Mouse (Mus musculus): ENCODE data around the gene Col25a1. TPM values are rescaled to one million over a fixed set of nuclear protein-coding genes. Genes with fewer than 3 reads are reported as not detected.

The Col25a1 gene
- total and polyA plus RNA-seq, 2 experiments from 2014 or later: 4.2 to 15.7 TPM

- no peak for TF ChIP-seq CTCF (IDR thresholded peaks at IDR 0.05; ENCODE audit: low read depth)
- DNase-seq (ENCODE audit: low spot score): peak; percentile 24
- Histone ChIP-seq H3K4me2 (ENCODE audit: low read depth, low read length) (no peak overlapping the region), H3K4me3 (ENCODE audit: low read length) (no peak overlapping the region), H3K27ac (no peak overlapping the region), H3K9ac (replicated peaks; ENCODE audit: low read length) (no peak overlapping the region), H3K4me1 (ENCODE audit: insufficient read depth, low read length) (no peaks in the 10 kb centered on the region), H3K36me3 (ENCODE audit: insufficient read depth, low read length) (no peaks in the 10 kb centered on the region), H3K9me3 (ENCODE audit: low read length) (no peaks in the 10 kb centered on the region), H3K27me3 (ENCODE audit: insufficient read depth, low read length) (no peaks in the 10 kb centered on the region)
- no peak for ATAC-seq
- whole genome bisulfite sequencing: 53% methylated on average over 7 of the region's 7 CpGs
Observed at GRCm38 (mm10) chr3:130449864-130450263, 318.6 kb downstream of the Col25a1 start.

GRCm38 (mm10) chr3:130465371-130465770 lies 334.1 kb downstream of the Col25a1 start:
- H3K36me3 ChIP-seq (ENCODE audit: insufficient read depth, low read length): no peaks in the 10 kb centered on the region
- no peak for DNase-seq (ENCODE audit: low spot score)

GRCm38 (mm10) chr3:130473211-130473768 lies 342.0 kb downstream of the Col25a1 start:
- Histone ChIP-seq H3K4me3 (ENCODE audit: low read length) (no peak overlapping the region), H3K4me2 (ENCODE audit: low read depth, low read length) (no peak overlapping the region), H3K9ac (replicated peaks; ENCODE audit: low read length) (no peak overlapping the region), H3K27ac (no peak overlapping the region), H3K4me1 (ENCODE audit: insufficient read depth, low read length) (no peaks in the 10 kb centered on the region), H3K27me3 (ENCODE audit: insufficient read depth, low read length) (no peaks in the 10 kb centered on the region), H3K9me3 (ENCODE audit: low read length) (no peaks in the 10 kb centered on the region), H3K36me3 (ENCODE audit: insufficient read depth, low read length) (no peaks in the 10 kb centered on the region)
- WGBS: 73% methylated on average over 4 of the region's 4 CpGs
- no peak for ATAC-seq
- no peak for DNase-seq (ENCODE audit: low spot score)
- no peak for TF ChIP-seq CTCF (IDR thresholded peaks at IDR 0.05; ENCODE audit: low read depth)

More at GRCm38 (mm10) chr3:130465371-130465770, 334.1 kb downstream of the Col25a1 start:
- no peaks in the 10 kb centered on the region for H3K27me3 ChIP-seq (ENCODE audit: insufficient read depth, low read length)
- no peaks in the 10 kb centered on the region for H3K4me1 ChIP-seq (ENCODE audit: insufficient read depth, low read length)
- no peak for TF ChIP-seq CTCF (IDR thresholded peaks at IDR 0.05; ENCODE audit: low read depth)
- 88% methylated on average over 5 of the region's 5 CpGs for WGBS
- H3K27ac ChIP-seq: no peak overlapping the region
- H3K4me3 ChIP-seq (ENCODE audit: low read length): no peak overlapping the region
- H3K4me2 ChIP-seq (ENCODE audit: low read depth, low read length): no peak overlapping the region
- H3K9me3 ChIP-seq (ENCODE audit: low read length): peaks cover 3% of the 10 kb centered on the region; the same call in 1 of the 2 replicates
- H3K9ac ChIP-seq (replicated peaks; ENCODE audit: low read length): no peak overlapping the region
- no peak for ATAC-seq

- WGBS: 87% methylated on average over 7 of the region's 7 CpGs
Observed at GRCm38 (mm10) chr3:130473970-130474369, 342.7 kb downstream of the Col25a1 start.

GRCm38 (mm10) chr3:130482513-130482912 lies 351.2 kb downstream of the Col25a1 start:
- no peak for TF ChIP-seq CTCF (IDR thresholded peaks at IDR 0.05; ENCODE audit: low read depth)
- Histone ChIP-seq H3K27ac (no peak overlapping the region), H3K27me3 (ENCODE audit: insufficient read depth, low read length) (no peaks in the 10 kb centered on the region), H3K4me3 (ENCODE audit: low read length) (no peak overlapping the region), H3K36me3 (ENCODE audit: insufficient read depth, low read length) (no peaks in the 10 kb centered on the region), H3K9ac (replicated peaks; ENCODE audit: low read length) (no peak overlapping the region), H3K9me3 (ENCODE audit: low read length) (no peaks in the 10 kb centered on the region), H3K4me2 (ENCODE audit: low read depth, low read length) (no peak overlapping the region), H3K4me1 (ENCODE audit: insufficient read depth, low read length) (no peaks in the 10 kb centered on the region)
- WGBS: 78% methylated on average over 8 of the region's 8 CpGs
- DNase-seq (ENCODE audit: low spot score) (no peak), ATAC-seq (no peak)

More at GRCm38 (mm10) chr3:130473970-130474369, 342.7 kb downstream of the Col25a1 start:
- DNase-seq (ENCODE audit: low spot score): no peak
- Histone ChIP-seq H3K4me3 (ENCODE audit: low read length) (no peak overlapping the region), H3K4me2 (ENCODE audit: low read depth, low read length) (no peak overlapping the region), H3K9ac (replicated peaks; ENCODE audit: low read length) (no peak overlapping the region), H3K36me3 (ENCODE audit: insufficient read depth, low read length) (no peaks in the 10 kb centered on the region), H3K27me3 (ENCODE audit: insufficient read depth, low read length) (no peaks in the 10 kb centered on the region), H3K4me1 (ENCODE audit: insufficient read depth, low read length) (no peaks in the 10 kb centered on the region), H3K27ac (no peak overlapping the region), H3K9me3 (ENCODE audit: low read length) (no peaks in the 10 kb centered on the region)
- TF ChIP-seq CTCF (IDR thresholded peaks at IDR 0.05; ENCODE audit: low read depth): no peak
- no peak for ATAC-seq

- no peaks in the 10 kb centered on the region for H3K4me1 ChIP-seq (ENCODE audit: insufficient read depth, low read length)
- H3K27me3 ChIP-seq (ENCODE audit: insufficient read depth, low read length): no peaks in the 10 kb centered on the region
- DNase-seq (ENCODE audit: low spot score): no peak
- WGBS: 88% methylated on average over 4 of the region's 4 CpGs
- H3K4me2 ChIP-seq (ENCODE audit: low read depth, low read length): no peak overlapping the region
- no peak overlapping the region for H3K4me3 ChIP-seq (ENCODE audit: low read length)
- no peaks in the 10 kb centered on the region for H3K36me3 ChIP-seq (ENCODE audit: insufficient read depth, low read length)
- no peak for ATAC-seq
- no peak overlapping the region for H3K9ac ChIP-seq (replicated peaks; ENCODE audit: low read length)
- H3K9me3 ChIP-seq (ENCODE audit: low read length): no peaks in the 10 kb centered on the region
- no peak for TF ChIP-seq CTCF (IDR thresholded peaks at IDR 0.05; ENCODE audit: low read depth)
- no peak overlapping the region for H3K27ac ChIP-seq
Observed at GRCm38 (mm10) chr3:130488839-130489238, 357.5 kb downstream of the Col25a1 start.

- Histone ChIP-seq H3K36me3 (ENCODE audit: insufficient read depth, low read length) (no peaks in the 10 kb centered on the region), H3K4me3 (ENCODE audit: low read length) (no peak overlapping the region), H3K9me3 (ENCODE audit: low read length) (no peaks in the 10 kb centered on the region), H3K4me2 (ENCODE audit: low read depth, low read length) (no peak overlapping the region), H3K9ac (replicated peaks; ENCODE audit: low read length) (no peak overlapping the region), H3K4me1 (ENCODE audit: insufficient read depth, low read length) (no peaks in the 10 kb centered on the region), H3K27ac (no peak overlapping the region), H3K27me3 (ENCODE audit: insufficient read depth, low read length) (no peaks in the 10 kb centered on the region)
- WGBS: 19% methylated on average over 1 of the region's 1 CpGs
- DNase-seq (ENCODE audit: low spot score): no peak
- TF ChIP-seq CTCF (IDR thresholded peaks at IDR 0.05; ENCODE audit: low read depth): no peak
- no peak for ATAC-seq
Observed at GRCm38 (mm10) chr3:130494192-130494591, 362.9 kb downstream of the Col25a1 start.
